Mouse (Mus musculus) forebrain, postnatal 0 days (tissue): ENCODE measurements at regions not wholly inside any gene's neighbourhood (a gene's known extent, or its start where the extent isn't known, plus 50 kb on each side); places are given as distances from the start of the nearest gene placed in this dataset.

ENCODE experiments used
- ATAC-seq: fragments of 200-750 bp; cut with Nextera tagmentation; 2 replicates; pipeline ENCODE4 v1.8.0; 2017; ENCODE audit warnings: mild to moderate bottlenecking, moderate library complexity
- DNase-seq: peaks from one replicate; pipeline ENCODE4 v3.0.0-alpha.2; 2015
- H3K27ac ChIP-seq: fragments of 300-500 bp; sonication (generic); 2 replicates; pipeline ENCODE4 v1.5.1; 2014; ENCODE audit warnings: low read depth, mild to moderate bottlenecking, antibody characterized with exemption, low read length, moderate library complexity, mixed read lengths
- H3K27me3 ChIP-seq: fragments of 300-500 bp; sonication (generic); 2 replicates; pipeline ENCODE4 v1.6.1; 2014; ENCODE audit warnings: mild to moderate bottlenecking, low read length, mixed read lengths; ENCODE audit not compliant: insufficient read depth
- H3K36me3 ChIP-seq: fragments of 300-500 bp; sonication (generic); 2 replicates; pipeline ENCODE4 v1.6.1; 2014; ENCODE audit warnings: mild to moderate bottlenecking, moderate library complexity; ENCODE audit not compliant: insufficient read depth
- H3K4me1 ChIP-seq: fragments of 300-500 bp; sonication (generic); 2 replicates; pipeline ENCODE4 v1.6.1; 2014; ENCODE audit warnings: antibody characterized with exemption; ENCODE audit not compliant: insufficient read depth
- H3K4me2 ChIP-seq: fragments of 300-500 bp; sonication (generic); 2 replicates; pipeline ENCODE4 v1.6.1; 2014; ENCODE audit warnings: low read depth, mild to moderate bottlenecking, moderate library complexity
- H3K4me3 ChIP-seq: fragments of 300-500 bp; sonication (generic); 2 replicates; pipeline ENCODE4 v1.5.1; 2014; ENCODE audit warnings: low read depth, low read length, mixed read lengths
- H3K9ac ChIP-seq: fragments of 300-500 bp; sonication (generic); 2 replicates; pipeline ENCODE4 v1.6.1; 2014; ENCODE audit warnings: mild to moderate bottlenecking
- H3K9me3 ChIP-seq: fragments of 300-500 bp; sonication (generic); 2 replicates; pipeline ENCODE4 v1.6.1; 2016; ENCODE audit warnings: low read length
- CTCF ChIP-seq: sonication (generic); IDR thresholded peaks from 2 replicates; pipeline ENCODE4 v1.5.1; 2016; ENCODE audit warnings: antibody characterized with exemption, control low read depth, low read depth
- WGBS: fragments of 180-500 bp; shearing (Covaris S2); extraction: QIAGEN DNeasy Blood & Tissue Kit; methylation state at CpG from one replicate; pipeline ENCODE4 v1.1.7; 2014; 5-methylcytosine and 5-hydroxymethylcytosine counted together

- no peak for DNase-seq
- H3K4me2 ChIP-seq, result no peak overlapping the region
- TF ChIP-seq CTCF, result no peak
- H3K27ac ChIP-seq, result no peak overlapping the region
- no peak overlapping the region for H3K9ac ChIP-seq
- ATAC-seq, result no peak
- H3K4me3 ChIP-seq, result no peak overlapping the region
- H3K9me3 ChIP-seq, result no peaks in the 10 kb centered on the region
- no peaks in the 10 kb centered on the region for H3K27me3 ChIP-seq
- WGBS, result 66% methylated on average over 9 of the region's 9 CpGs
- H3K36me3 ChIP-seq, result no peaks in the 10 kb centered on the region
- peaks cover 4% of the 10 kb centered on the region; the same call in 1 of the 2 replicates for H3K4me1 ChIP-seq
Observed at GRCm38 (mm10) chr17:4175006-4175405, 478.9 kb upstream of the Nox3 start.

GRCm38 (mm10) chr17:4176524-4176923 is 480.5 kb upstream of the Nox3 start:
- no peaks in the 10 kb centered on the region for H3K36me3 ChIP-seq

GRCm38 (mm10) chr17:4177485-4178150 is 481.6 kb upstream of the Nox3 start:
- H3K4me3 ChIP-seq, result no peak overlapping the region
- TF ChIP-seq CTCF, result no peak
- H3K36me3 ChIP-seq, result no peaks in the 10 kb centered on the region
- 13% methylated on average over 9 of the region's 9 CpGs for whole genome bisulfite sequencing
- H3K27me3 ChIP-seq, result no peaks in the 10 kb centered on the region
- H3K9me3 ChIP-seq, result no peaks in the 10 kb centered on the region
- DNase-seq (peak; percentile 35), ATAC-seq (peak; percentile 54; the same call in 1 of the 2 replicates)
- H3K9ac ChIP-seq, result no peak overlapping the region
- no peak overlapping the region for H3K27ac ChIP-seq
- H3K4me1 ChIP-seq, result peaks cover 4% of the 10 kb centered on the region; the same call in 1 of the 2 replicates
- H3K4me2 ChIP-seq, result no peak overlapping the region

More at GRCm38 (mm10) chr17:4176524-4176923, 480.5 kb upstream of the Nox3 start:
- 69% methylated on average over 2 of the region's 3 CpGs for WGBS
- ATAC-seq, result no peak
- Histone ChIP-seq H3K4me2 (no peak overlapping the region), H3K9me3 (no peaks in the 10 kb centered on the region), H3K4me3 (no peak overlapping the region), H3K4me1 (peaks cover 4% of the 10 kb centered on the region; the same call in 1 of the 2 replicates), H3K27me3 (no peaks in the 10 kb centered on the region), H3K27ac (no peak overlapping the region), H3K9ac (no peak overlapping the region)
- no peak for TF ChIP-seq CTCF
- no peak for DNase-seq

- H3K27ac ChIP-seq, result no peak overlapping the region
- H3K36me3 ChIP-seq, result no peaks in the 10 kb centered on the region
- H3K4me2 ChIP-seq, result no peak overlapping the region
- 60% methylated on average over 1 of the region's 1 CpGs for WGBS
- no peak overlapping the region for H3K9ac ChIP-seq
- TF ChIP-seq CTCF, result no peak
- no peak overlapping the region for H3K4me3 ChIP-seq
- H3K4me1 ChIP-seq, result peaks cover 4% of the 10 kb centered on the region; the same call in 1 of the 2 replicates
- no peaks in the 10 kb centered on the region for H3K27me3 ChIP-seq
- no peak for DNase-seq
- no peaks in the 10 kb centered on the region for H3K9me3 ChIP-seq
- ATAC-seq, result no peak
Observed at GRCm38 (mm10) chr17:4179271-4179670, 483.2 kb upstream of the Nox3 start.

GRCm38 (mm10) chr17:4182106-4182505 is 486.0 kb upstream of the Nox3 start:
- H3K27ac ChIP-seq, result no peak overlapping the region
- H3K4me2 ChIP-seq, result no peak overlapping the region
- peaks cover 4% of the 10 kb centered on the region; the same call in 1 of the 2 replicates for H3K4me1 ChIP-seq
- no peaks in the 10 kb centered on the region for H3K27me3 ChIP-seq
- H3K9me3 ChIP-seq, result no peaks in the 10 kb centered on the region
- H3K4me3 ChIP-seq, result no peak overlapping the region
- no peak for TF ChIP-seq CTCF
- DNase-seq, result peak; percentile 33
- no peak overlapping the region for H3K9ac ChIP-seq
- ATAC-seq, result no peak
- H3K36me3 ChIP-seq, result no peaks in the 10 kb centered on the region
- 73% methylated on average over 1 of the region's 1 CpGs for WGBS

GRCm38 (mm10) chr17:4186802-4187201 is 490.7 kb upstream of the Nox3 start:
- WGBS, result 70% methylated on average over 9 of the region's 9 CpGs
- no peak for ATAC-seq

GRCm38 (mm10) chr17:4187606-4188005 is 491.5 kb upstream of the Nox3 start:
- WGBS, result 83% methylated on average over 4 of the region's 4 CpGs
- H3K27ac ChIP-seq, result no peak overlapping the region
- DNase-seq, result no peak
- H3K27me3 ChIP-seq, result no peaks in the 10 kb centered on the region
- H3K4me2 ChIP-seq, result no peak overlapping the region
- no peak overlapping the region for H3K9ac ChIP-seq
- H3K9me3 ChIP-seq, result no peaks in the 10 kb centered on the region
- no peak overlapping the region for H3K4me3 ChIP-seq
- ATAC-seq, result no peak
- no peaks in the 10 kb centered on the region for H3K4me1 ChIP-seq
- no peaks in the 10 kb centered on the region for H3K36me3 ChIP-seq
- no peak for TF ChIP-seq CTCF

More at GRCm38 (mm10) chr17:4186802-4187201, 490.7 kb upstream of the Nox3 start:
- no peak for DNase-seq
- H3K27me3 ChIP-seq, result no peaks in the 10 kb centered on the region
- no peak for TF ChIP-seq CTCF
- no peaks in the 10 kb centered on the region for H3K4me1 ChIP-seq
- no peak overlapping the region for H3K9ac ChIP-seq
- H3K4me3 ChIP-seq, result no peak overlapping the region
- no peaks in the 10 kb centered on the region for H3K9me3 ChIP-seq
- no peaks in the 10 kb centered on the region for H3K36me3 ChIP-seq
- H3K4me2 ChIP-seq, result no peak overlapping the region
- H3K27ac ChIP-seq, result no peak overlapping the region
